Mouse (Mus musculus): Measurements from ENCODE around the gene Cstb.
"Not testable (repeated sequence)": the region's sequence is repeated elsewhere in the genome, so short reads cannot be mapped to it uniquely, and the experiment has no call there.

Gene Cstb

DNA sequence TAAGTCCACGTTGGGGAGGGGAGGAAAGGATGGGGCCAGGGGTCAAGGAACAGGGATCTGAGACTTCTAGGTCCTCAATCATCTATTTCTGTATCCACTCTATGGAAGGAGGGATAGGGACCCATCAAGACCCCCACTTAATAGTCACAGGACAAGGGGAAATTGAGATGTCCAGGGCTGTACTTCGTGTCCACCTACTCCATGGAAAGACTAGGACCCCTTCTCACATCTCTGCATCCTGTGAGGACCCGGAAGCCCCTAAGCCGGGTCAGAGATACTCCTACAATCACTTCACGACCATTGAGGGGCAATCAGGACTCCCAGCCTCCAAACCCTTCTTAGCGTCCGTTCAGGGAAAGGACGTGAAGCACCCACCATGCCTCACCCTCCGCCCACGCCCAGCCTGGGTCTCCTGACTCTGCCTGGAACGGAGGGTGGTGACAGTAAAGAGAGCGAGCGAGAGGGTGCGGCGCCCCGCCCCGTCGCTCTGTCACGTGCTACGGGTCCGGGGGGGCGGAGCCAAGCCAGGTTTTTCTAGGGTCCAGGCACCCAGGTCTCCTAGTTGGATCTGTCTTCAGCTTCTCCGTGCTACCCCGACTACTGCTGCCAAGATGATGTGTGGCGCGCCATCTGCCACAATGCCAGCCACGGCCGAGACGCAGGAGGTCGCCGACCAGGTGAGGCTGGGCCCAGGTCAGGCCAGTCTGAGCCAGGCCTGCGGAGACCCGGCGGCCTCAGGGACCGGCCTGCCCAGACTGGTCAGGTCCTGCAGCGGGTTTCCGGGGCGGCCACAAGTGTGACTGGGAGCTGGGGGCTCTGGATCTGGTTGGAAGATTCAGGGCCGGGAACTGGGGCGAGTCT, at the start of gene Cstb:
Cstb (plus strand) TSS at position 489 of the 861 bp plus-strand sequence.
- DNase-seq (ENCODE audit: low spot score in 2 of 2), result peak; percentile 91

DNA sequence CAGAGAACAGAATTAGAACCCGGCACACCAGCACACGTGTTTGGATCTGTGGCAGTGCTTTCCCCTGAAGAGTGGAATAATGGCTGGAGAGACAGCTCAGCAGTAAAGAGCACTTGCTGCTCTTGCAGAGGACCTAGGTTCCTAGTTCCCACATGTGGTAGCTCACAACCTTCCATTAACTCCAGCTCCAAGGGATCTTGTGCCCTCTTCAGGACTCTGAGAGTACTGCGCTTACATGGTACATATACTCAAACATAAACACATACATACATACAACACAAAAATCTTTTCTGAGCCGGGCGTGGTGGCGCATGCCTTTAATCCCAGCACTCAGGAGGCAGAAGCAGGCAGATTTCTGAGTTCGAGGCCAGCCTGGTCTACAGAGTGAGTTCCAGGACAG, 47.0 kb upstream of the Cstb start:
- DNase-seq (ENCODE audit: low spot score in 2 of 2), result no peak

DNA sequence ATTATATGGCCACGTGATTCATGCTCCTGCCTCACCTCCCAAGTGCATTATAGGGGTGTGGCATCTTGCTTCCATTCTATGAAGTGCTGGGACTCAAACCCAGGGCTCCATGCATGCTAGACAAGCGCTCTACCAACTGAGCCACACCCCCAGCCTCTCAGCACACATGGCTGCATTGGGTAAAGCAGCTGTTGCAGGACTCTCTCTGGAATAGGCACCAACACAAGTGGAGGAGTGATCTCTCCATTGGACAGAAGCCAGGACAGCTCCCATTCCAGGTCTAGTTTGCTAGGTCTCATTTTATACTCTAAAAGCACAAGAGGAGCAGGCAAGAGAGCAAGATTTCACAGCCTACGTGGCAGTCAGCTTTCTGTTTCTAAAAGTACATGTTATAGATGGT, 41.9 kb upstream of the Cstb start:
- DNase-seq (ENCODE audit: low spot score in 2 of 2), result no peak

DNA sequence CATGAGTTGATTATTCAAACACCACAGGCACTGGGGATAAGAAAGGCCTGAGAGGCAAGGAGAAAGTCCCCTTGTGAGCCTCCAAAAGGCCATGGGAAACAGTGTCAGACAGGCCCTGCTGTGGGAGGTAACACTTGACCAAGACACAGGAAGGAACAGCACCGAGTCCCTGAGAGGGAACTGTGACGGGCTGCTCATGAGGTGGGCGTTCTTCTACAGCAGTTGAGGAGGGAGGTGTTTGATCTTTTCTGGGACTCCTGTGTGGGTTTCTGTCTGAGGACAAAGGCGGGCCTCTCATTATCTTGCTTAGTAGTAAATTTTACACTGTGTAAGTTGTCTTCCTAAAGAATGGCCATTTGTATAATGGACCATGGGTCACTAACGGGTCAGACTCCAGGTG, 39.9 kb upstream of the Cstb start:
- no peak for DNase-seq (ENCODE audit: low spot score in 2 of 2)

DNA sequence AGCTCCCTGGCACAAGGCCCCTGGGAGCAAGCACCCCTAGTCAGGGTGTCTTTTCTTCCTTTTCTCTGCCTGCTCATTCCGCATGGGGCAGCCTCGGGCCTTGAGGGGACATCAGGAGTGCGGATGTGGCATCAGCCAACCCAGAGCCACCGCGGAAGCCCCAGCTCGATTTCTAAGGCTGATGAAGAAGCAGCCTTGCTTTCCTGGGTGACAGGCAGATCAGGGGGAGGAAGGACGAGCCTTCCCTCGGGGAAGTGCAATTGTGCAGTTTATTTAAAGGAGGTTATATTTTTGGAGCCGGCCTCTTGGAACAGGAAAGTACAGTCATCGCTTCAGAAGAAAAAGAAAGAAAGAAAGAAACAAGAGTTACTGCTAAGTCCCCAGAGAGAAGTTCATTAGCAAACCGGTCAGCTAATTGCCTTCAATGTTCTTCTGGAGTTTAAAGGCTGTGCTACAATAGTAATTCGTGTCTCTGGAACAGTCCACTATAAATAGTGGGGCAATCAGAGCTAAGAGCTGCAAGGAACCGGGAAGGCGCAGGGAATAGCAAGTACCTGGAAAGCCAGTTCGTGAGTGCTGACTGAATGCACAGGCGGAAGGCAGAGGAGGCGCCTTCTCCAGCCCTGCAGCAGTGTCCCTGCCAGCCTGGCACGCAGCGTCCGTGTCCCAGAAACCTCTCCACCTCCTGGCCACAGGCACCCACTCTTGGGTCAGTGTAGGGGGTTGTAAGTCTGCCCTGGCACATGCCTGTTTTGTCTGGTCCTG, 37.1 kb upstream of the Cstb start:
- DNase-seq (ENCODE audit: low spot score in 2 of 2), result peak; percentile 78 to 81

DNA sequence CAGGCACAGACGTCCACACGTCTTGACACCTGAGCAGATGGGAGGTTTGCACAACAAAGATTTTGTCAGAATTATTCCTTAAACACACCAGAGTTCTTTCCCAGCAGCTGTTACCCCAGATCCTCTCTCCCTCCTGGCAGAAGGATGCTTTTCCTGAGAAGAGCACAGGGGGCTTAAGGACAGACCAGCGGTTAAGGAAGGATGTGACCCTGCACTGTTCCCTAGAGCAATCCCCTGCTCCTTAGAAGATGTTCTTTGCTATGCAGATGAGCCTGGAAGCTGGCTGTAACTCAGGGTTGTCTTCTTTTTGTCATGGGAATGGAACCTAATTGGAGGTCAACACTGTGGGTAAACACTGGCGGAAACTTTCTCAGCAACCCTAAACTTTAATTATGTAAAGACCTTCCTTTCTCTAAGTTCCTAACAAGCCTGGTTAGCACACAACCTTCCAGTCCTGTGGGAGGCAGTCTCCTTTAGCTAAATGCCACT, 34.4 kb upstream of the Cstb start:
- no peak for DNase-seq (ENCODE audit: low spot score in 2 of 2)

DNA sequence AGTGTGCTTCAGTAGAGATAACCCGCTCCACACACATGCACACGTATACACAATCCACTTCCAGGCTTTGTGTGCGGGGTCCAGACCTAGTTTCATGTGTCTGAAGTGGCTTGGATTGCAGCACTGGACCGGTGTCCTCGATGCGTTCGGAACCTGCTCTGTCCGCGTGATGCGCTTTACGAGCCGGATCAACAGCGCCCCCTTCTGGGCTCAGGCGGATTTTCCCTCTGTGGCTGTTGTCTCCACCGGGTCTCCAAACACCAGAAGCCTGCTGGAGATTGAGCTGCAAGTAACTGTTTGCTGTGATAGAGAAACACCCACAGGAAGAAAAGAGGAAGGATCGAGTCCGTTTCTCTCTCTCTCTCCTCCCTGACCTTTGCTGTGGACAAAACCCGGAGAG, 33.4 kb upstream of the Cstb start:
- DNase-seq (ENCODE audit: low spot score in 2 of 2), result peak; percentile 88 to 90

DNA sequence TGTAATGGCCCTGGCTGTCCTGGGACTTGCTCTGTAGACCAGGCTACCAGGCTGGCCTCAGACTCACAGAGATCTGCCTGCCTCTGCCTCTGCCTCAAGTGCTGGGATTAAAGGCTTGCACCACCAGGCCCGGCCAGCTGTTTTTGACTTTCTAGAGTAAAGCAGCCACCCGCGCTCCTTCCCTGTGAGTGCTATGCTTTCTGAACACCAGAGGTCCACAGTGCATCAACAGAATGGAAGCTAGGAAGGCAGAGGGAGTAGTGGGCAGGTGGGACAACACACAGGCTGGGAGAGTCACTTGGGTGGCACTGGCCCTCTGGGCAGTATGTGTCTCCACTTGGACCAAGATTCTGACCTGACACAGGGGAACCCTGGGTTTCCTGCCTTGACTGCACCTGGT, 30.1 kb upstream of the Cstb start:
- no peak for DNase-seq (ENCODE audit: low spot score in 2 of 2)

DNA sequence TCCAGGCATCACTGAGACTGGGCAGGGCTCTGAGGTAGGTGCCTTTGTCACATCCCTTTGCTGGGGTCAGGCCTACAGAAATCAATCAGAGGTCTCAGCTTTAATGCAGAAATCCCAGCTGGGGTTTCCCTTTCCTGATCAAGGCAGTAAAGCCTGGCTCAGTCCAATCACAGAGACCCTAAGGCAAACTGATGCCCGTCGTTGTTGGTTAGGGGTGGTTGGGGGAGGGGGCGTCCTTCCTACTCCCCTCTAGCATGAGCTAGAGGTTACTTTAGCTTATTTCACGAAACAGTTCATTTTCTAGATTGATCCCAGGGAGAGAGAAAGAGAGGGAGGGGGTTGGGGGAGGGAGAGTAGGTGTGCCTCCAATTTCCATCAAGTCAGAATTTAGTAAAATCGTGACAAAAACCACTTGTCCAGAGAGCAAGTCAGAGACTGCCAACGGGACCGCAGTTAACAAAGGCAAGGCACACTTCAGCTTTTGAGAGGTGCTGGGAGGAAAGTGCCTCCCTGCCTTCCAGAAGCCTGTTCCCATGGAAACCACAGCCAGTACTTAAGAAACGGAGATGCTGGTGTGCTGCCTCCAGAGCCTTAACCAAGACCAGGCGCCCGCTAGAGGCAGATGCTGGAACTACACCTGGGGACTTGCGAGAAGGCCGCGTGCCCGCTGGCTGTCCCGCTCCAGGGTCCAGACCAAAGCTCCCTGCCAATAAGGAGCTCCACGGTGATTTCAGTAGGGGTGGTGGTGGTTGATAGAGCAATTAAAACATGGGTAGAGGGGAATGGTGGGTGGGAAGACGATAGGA, 29.4 kb upstream of the Cstb start:
- DNase-seq (ENCODE audit: low spot score in 2 of 2), result peak; percentile 95 to 97

DNA sequence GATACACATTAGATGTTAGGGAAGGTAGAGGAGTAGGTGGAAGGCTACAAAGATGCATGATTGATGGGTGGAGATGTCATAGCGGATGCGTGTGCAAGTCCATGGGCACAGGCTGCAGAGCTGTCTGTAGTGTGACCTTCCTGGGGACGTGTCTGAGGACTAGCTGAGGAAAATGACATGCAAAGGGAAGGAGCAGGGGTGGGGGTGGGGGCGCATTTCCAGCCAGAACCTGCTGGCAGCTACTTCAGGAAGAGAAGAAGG, 28.9 kb upstream of the Cstb start:
- no peak for DNase-seq (ENCODE audit: low spot score in 2 of 2)

DNA sequence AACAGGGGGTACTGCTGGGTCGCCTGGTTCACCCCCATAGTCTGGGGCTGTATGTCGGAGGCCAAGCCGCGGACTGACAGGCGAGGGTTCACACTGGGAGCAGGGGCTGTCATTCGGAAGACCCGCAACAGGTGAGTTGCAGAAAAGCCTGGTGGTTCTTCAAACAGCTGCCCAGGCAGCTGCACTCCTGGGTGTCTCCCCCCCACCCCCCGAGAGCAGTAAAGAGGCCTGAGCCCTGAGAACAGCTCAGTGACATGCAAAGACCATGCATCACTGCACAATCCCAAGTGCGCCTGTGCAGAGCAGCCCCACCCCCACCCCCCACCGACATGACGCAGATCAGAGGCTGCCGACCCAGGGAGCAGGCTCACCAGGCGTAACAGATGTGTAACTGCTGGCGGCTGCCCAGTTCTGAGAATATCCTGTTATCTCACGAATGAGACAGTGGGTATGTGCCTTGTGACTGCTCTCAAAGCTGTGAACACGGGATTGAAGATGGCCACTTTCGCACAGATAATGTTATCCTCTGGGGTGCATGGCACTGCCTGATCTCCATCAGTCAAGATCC, 26.3 kb upstream of the Cstb start:
- DNase-seq (ENCODE audit: low spot score in 2 of 2), result peak; percentile 62 to 71

DNA sequence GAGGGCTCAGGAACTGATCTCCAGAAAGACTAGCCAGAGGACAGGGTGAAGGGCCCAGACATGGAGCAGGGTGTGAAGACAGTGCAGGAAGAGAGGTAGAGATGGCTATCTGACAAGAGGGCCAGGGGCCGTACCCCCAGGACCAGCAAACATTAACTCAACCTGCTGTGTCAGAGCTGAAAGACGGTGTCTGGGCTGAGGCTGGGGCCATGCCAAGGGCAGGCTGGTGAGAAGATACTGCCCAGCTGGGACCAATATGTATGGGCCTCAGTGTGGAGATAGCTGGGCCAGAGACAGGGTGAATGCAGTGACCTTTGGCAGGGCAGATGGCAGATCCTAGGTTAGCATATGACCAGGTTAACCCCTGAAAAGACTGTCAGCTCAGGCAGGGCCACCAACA, 24.3 kb upstream of the Cstb start:
- no peak for DNase-seq (ENCODE audit: low spot score in 2 of 2)

DNA sequence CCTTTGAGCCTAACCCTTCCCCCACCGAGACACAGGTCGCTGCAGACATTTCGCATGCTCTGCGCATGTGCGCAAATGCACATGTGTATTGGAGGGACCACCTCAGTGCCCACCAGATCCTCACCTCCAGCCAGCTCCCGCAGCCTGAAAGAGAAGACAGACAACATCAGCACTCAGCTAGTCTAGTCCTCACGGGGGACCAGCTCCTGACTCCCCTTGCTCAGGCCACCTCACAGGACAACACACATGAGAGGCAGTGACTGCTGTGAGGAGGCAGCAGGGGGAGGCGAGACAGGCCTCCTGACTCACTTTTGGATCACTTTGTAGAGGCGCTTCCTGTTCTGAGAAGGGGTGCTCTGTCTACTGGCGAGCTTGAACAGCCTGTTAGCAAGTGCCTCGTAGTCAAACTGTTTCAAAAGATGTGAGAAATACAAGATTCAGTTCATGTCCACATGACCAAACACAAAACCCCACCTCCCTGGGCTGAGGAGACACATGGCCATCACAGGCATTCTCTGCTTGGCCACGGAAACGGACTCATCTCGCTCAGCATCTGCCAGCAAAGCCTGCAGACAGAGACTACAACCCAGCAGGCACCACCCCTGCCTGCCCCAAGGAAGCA, 23.1 kb upstream of the Cstb start:
- DNase-seq (ENCODE audit: low spot score in 2 of 2), result no peak

DNA sequence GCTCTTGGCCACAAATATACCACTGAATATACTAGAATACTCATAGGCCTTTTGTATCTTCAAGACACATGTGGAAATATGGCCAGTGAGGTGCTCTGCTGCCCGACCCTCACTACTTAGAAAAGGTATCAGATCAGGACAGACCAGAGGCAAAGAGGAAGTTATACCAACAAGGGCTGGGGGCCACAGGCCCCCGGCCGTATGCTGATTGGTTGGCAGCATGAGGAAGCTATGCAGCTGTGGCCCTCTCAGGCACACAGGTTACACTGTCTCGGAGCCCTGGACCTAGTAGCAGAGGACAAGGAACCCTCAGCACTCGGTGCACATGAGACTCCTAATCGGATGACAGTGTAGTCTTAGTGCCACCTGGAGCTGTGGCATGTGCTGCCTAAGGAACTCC, 19.3 kb upstream of the Cstb start:
- no peak for DNase-seq (ENCODE audit: low spot score in 2 of 2)

DNA sequence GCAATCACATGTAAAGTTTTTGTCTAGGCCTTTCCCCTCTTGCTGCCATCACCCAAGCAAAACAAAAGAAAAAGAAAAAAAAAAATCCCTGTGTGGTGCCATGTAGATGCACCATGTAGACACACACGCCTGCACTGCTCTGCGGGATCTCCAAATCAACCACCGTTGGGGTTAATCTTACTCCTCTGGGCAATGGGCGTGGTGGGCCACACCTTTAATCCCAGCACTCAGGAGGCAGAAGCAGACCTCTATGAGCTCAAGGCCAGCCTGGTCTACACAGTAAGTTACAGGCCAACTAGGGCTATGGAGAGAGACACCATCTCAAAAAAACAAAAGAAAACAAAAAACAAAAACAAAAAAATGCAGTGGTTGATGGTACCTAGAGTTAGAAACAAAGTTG, 18.3 kb upstream of the Cstb start:
- DNase-seq (ENCODE audit: low spot score in 2 of 2), result no peak

DNA sequence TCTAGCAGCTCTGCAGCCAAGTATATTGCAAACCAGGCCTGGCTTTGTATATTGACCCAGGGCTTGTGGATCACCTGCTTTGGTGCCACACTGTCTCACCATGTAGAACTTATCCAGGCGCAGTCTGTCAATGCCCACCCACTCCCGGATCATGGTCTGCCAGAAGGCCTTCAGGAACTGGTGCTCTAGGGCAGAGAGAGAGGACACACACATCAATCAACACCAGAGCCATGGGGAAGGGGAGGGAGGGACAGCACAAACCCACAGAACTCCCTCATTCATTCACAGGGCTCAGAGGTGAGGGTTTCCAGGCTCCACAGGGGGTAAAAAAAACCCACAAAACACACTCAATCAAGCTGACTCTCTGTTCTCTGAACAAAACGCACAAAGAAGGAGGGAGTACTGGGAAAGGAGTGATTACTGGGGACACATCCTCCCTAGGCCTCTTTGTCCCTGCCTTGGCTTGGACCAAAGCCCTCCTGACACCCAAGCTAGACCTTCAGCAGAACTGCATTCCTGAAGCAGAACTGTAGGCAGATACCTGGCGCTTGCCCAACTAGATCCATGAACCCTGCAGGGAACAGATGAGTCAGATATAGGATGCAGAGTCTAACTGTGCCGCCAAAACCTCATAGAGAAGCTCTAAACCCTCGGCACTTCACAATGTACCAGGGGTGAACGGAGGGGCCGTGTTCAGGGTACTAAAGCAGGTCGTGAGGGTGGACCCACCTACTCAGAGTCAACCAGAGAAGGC, 16.3 kb upstream of the Cstb start:
- no peak for DNase-seq (ENCODE audit: low spot score in 2 of 2)

DNA sequence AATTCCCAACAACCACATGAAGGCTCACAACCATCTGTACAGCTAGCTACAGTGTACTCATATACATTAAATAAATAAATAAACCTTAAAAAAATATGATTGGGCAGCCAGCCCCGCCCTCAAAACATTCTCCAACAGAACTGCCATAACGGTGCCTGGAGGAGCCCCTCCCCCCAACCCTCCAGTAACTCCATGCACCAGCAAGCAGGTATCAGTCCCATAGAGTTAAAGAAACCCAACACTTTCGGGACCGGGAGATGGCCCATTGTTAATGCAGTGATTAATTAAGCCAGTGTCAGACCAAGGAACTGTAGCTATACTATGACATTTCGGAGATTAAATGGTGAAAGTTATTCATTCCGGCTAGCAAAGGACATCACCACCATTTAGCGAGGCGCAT, 13.6 kb upstream of the Cstb start:
- no peak for DNase-seq (ENCODE audit: low spot score in 2 of 2)

DNA sequence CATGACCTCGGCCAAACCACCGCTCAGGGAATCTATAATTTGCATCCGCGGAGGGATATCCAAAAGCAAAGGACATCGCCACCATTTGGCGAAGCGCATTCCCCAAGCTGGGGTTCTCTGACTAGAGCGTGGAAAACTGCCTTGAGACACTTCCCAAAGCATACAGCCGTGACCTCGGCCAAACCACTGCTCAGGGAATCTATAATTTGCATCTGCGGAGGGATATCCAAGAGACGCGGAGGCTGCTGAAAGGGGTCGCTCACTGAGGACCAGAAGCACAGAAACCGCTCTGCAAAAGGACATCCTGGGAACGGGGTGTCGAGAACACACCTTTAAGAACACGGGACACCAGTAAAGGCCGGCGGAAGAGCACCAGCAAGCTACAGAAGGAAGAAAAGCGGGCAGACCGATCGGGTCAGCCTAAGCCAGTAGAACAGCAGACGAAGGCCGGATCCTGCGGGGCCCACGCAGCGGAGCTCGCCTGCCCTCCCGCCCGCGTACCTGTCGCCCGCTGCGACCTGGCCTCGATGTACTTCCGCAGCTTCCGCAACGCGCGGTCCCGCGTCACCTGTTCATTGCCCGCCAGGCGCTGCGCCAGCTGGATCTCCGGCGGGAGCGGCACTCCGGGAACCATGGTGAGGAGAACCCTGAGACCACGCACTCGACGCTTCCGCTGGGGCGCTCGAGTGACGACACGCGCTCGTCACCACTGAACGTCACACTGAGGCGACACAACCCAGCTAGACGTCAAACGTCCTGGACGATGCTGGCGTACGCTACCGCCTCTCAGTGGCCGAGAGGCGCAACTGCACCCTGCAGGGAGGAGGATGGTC, 12.9 kb upstream of the Cstb start, which contains the start of gene Rrp1:
Rrp1 (minus strand) TSS at position 725 of the 833 bp plus-strand sequence.
- DNase-seq (ENCODE audit: low spot score in 2 of 2), result peak; percentile 97

DNA sequence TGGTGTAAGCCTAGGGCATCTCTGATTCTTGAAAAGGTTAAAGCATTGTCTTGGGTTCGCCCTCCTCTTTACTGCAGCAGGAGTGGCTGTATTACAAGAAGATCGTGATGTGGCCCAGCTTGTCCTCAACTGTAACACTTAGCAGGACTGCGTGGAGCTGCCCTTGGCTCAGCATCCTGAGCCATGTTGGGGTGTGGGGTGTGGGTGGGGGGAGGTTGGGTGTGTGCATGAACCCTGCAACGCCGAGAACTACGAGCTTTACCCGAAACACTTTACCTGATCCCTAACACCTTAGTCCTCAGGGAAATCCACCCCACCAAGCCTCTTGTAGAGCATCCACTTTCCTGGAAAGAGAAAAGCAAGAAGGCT, 12.3 kb upstream of the Cstb start:
- no peak for DNase-seq (ENCODE audit: low spot score in 2 of 2)

DNA sequence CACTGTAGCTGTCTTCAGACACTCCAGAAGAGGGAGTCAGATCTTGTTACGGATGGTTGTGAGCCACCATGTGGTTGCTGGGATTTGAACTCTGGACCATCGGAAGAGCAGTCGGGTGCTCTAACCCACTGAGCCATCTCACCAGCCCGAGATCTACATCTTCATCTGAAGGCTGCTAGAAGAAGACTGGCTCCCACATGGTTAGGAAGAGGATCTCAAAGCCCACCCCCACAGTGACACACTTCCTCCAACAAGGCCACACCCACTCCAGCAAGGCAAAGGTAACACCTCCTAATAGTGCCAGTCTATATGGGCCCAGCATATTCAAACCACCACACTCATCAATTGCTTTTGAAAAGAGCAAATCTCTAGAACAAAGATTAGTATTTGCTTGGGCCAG, 10.5 kb upstream of the Cstb start:
- not testable (repeated sequence) for DNase-seq (ENCODE audit: low spot score in 2 of 2)
